Mouse (Mus musculus) bone marrow, adult 2 months (tissue): ENCODE measurements around the gene Mecp2. TPM values are rescaled to one million over a fixed set of nuclear protein-coding genes. Genes with fewer than 3 reads are reported as not detected.
"Not testable (repeated sequence)": the region's sequence is repeated elsewhere in the genome, so short reads cannot be mapped to it uniquely, and the experiment has no call there.

Experiments
- H3K27ac ChIP-seq: fragments of 200-500 bp; 2 replicates; pipeline ENCODE4 v1.5.1; 2012; ENCODE audit warnings: low read depth, mild to moderate bottlenecking, control low read depth, inconsistent platforms, low read length; ENCODE audit not compliant: control insufficient read depth, poor library complexity, insufficient read depth
- H3K4me1 ChIP-seq: fragments of 200-500 bp; 2 replicates; pipeline ENCODE4 v1.6.1; 2011; ENCODE audit warnings: low read length; ENCODE audit not compliant: control insufficient read depth, insufficient read depth
- H3K4me3 ChIP-seq: fragments of 200-500 bp; replicated peaks from 2 replicates; pipeline ENCODE3; 2011; ENCODE audit warnings: mild to moderate bottlenecking, low read depth, low read length, control low read depth; ENCODE audit not compliant: control insufficient read depth
- CTCF ChIP-seq: fragments of 200-500 bp; IDR thresholded peaks from 2 replicates; pipeline ENCODE4 v1.5.1; 2011; ENCODE audit warnings: low read length, control low read depth; ENCODE audit not compliant: control insufficient read depth, insufficient read depth
- POLR2A ChIP-seq: fragments of 200-500 bp; IDR thresholded peaks from 2 replicates; pipeline ENCODE4 v1.6.1; 2011; ENCODE audit warnings: low read depth, mild to moderate bottlenecking, control low read depth, low read length, borderline replicate concordance; ENCODE audit not compliant: control insufficient read depth
- WGBS: fragments of 180-500 bp; shearing (Covaris S2); methylation state at CpG from one replicate; pipeline ENCODE4 v1.1.7; 2018; 5-methylcytosine and 5-hydroxymethylcytosine counted together
- polyA plus RNA-seq: library from polyadenylated mRNA; stranded (reverse); fragments of >200 nt; gene quantifications from 2 replicates; pipeline ENCODE4 v1.2.4, GENCODE M21; 2011; ENCODE audit warnings: low replicate concordance; ENCODE audit not compliant: missing spikeins, insufficient read depth, insufficient read length

The Mecp2 gene
- 13.2 and 15.1 TPM in 2 replicates for polyA plus RNA-seq

GRCm38 (mm10) chrX:74135263-74135662, at the start of gene Mecp2:
Mecp2 (minus strand) TSS chrX:74135363.
- H3K4me1 ChIP-seq, H3K4me3 ChIP-seq, H3K27ac ChIP-seq: not testable (repeated sequence)
- WGBS = 31% methylated on average over 1 of the region's 1 CpGs

- H3K4me3 ChIP-seq = no peak within 1 kb of the TSS
- H3K4me1 ChIP-seq = no peaks in the 10 kb centered on the region
- H3K27ac ChIP-seq = no peak within 1 kb of the TSS
- WGBS = 83% methylated on average over 17 of the region's 17 CpGs
- TF ChIP-seq POLR2A = no peak
- TF ChIP-seq CTCF = no peak
Observed at GRCm38 (mm10) chrX:74176959-74177358, 41.8 kb upstream of the Mecp2 start, which contains the start of gene Tktl1. Tktl1 (plus strand) TSS chrX:74177259.

DNA sequence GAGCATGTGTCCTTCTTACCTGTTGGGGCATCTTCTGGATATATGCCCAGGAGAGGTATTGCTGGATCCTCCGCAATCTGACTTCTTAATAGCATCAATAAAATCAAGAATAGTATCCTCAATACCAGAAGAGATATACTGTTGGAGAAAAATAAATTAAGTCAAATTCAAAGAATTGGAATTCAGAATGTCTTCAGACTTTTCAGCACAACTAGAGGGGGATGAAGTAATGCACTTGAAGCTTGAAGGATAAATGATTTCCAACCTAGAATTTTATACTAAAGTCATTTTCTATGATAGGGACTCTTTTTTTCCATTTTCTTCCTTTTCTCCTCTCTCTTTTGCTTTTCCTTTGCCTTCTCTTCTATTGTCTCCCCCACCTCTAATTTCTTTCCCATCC, 32.6 kb upstream of the Mecp2 start, which contains the start of gene Tex28:
TSS of gene Tex28 (minus strand) at position 101 of the 400 bp plus-strand sequence.
- no peak within 1 kb of the TSS for H3K4me3 ChIP-seq
- no peak for TF ChIP-seq POLR2A
- no peak for TF ChIP-seq CTCF
- H3K4me1 ChIP-seq = no peaks in the 10 kb centered on the region
- WGBS = 83% methylated on average over 1 of the region's 1 CpGs
- H3K27ac ChIP-seq = no peak within 1 kb of the TSS

GRCm38 (mm10) chrX:74127164-74127563, 8.0 kb downstream of the Mecp2 start, which contains the start of gene Opn1mw:
Opn1mw (plus strand) TSS chrX:74127464.
- Histone ChIP-seq H3K27ac (no peak within 1 kb of the TSS), H3K4me3 (no peak within 1 kb of the TSS), H3K4me1 (no peaks in the 10 kb centered on the region; the same call in 1 of the 2 replicates)
- no peak for TF ChIP-seq CTCF
- no peak for TF ChIP-seq POLR2A

GRCm38 (mm10) chrX:74124975-74125374, 10.2 kb downstream of the Mecp2 start:
- TF ChIP-seq POLR2A = no peak
- no peak; the same call in 1 of the 2 replicates for TF ChIP-seq CTCF

DNA sequence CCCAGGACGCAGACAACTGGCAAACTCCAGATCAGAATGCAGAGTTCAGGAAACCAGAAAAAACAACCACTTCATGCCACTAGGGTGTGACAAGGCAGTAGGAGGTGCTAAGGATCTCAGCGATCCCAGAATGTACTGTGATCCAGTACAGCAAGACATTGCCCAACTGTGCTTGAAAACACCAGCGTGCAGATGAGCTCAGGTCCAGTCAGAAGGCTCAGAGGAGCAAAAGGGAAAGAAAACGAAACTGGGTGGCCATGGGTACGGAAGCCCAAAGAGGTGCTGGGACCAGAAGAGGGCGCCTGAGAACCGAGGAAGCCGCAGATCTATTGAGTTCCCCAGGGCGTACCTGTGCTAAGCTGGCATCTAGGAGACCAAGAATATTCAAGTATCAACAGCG, 19.7 kb downstream of the Mecp2 start:
- 10% methylated on average over 10 of the region's 10 CpGs for WGBS
- Histone ChIP-seq H3K4me3 (peak overlapping the region; percentile 88), H3K4me1 (no peaks in the 10 kb centered on the region), H3K27ac (0 out of 2 replicates have a peak overlapping the region, but pooled peaks have one; percentile 10)
- TF ChIP-seq POLR2A (no peak), CTCF (peak; percentile 57)

More at GRCm38 (mm10) chrX:74124975-74125374, 10.2 kb downstream of the Mecp2 start:
- Histone ChIP-seq H3K4me3 (no peak overlapping the region), H3K4me1 (no peaks in the 10 kb centered on the region), H3K27ac (no peak overlapping the region)
- 59% methylated on average over 2 of the region's 2 CpGs for WGBS

GRCm38 (mm10) chrX:74114036-74114435, 21.1 kb downstream of the Mecp2 start:
- Histone ChIP-seq H3K4me3 (no peak overlapping the region), H3K4me1 (no peaks in the 10 kb centered on the region), H3K27ac (no peak overlapping the region)
- TF ChIP-seq POLR2A = no peak
- TF ChIP-seq CTCF = no peak

- Histone ChIP-seq H3K4me3 (no peak overlapping the region), H3K4me1 (no peaks in the 10 kb centered on the region), H3K27ac (no peak overlapping the region)
- TF ChIP-seq POLR2A (no peak), CTCF (no peak)
- 62% methylated on average over 3 of the region's 3 CpGs for WGBS
Observed at GRCm38 (mm10) chrX:74108747-74109146, 26.4 kb downstream of the Mecp2 start.

DNA sequence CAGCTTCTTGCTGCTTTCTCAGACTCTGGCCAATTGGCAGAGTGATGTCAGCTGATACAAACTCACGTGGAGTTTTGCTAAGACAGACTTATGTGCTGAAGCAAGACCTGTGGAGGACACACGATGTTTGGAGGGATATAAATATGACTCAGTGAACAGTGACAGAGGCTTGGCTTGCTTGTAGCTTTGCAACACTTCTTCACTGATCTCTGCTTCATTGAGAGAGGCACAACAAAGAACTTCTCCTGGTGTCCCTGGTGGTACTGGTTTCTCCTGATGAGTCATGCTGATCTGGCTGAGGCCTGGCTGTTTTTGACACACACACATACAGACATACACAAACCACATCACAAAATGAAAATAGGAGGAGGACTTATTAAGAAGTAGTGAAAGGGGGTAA, 29.2 kb downstream of the Mecp2 start:
- Histone ChIP-seq H3K27ac (no peak overlapping the region), H3K4me1 (no peaks in the 10 kb centered on the region), H3K4me3 (no peak overlapping the region)
- TF ChIP-seq CTCF = no peak
- 47% methylated on average over 2 of the region's 2 CpGs for WGBS
